Mouse (Mus musculus) stomach, postnatal 0 days (tissue): ENCODE results near the gene Efl1.

Experiments
- CTCF ChIP-seq: IDR thresholded peaks from 2 replicates; pipeline ENCODE4 v1.5.1; 2016; ENCODE audit warnings: antibody characterized with exemption, low read depth, mild to moderate bottlenecking, moderate library complexity
- EP300 ChIP-seq: optimal IDR thresholded peaks from 2 replicates; pipeline ENCODE3; 2016; ENCODE audit warnings: antibody characterized with exemption

DNA sequence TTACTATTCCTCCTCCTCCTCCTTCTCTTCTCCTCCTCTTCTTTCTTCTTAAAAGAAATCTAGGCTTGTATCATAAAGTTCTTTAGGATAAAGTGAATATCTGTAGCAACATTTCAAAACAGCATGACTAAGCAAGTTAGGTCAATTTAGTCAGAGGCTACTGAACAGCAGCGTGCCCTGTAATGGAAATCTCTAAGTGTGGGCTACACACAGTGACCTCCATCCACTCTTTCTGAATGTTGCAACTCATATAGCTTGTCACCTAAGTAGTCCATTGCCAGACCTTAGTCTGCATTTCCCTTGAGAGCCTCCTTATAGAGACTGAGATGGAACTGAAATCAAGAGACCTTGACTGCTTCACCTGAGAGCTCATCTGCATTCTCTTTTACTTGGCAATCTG lies 116.5 kb downstream of the Efl1 start:
- TF ChIP-seq CTCF (no peak), EP300 (no peak)
